Mouse (Mus musculus) bone marrow macrophage, adult 2 months (primary cell): ENCODE data around the gene Hist1h3e.

ENCODE experiments used
- CTCF ChIP-seq: IDR thresholded peaks from 2 replicates; pipeline ENCODE4 v1.5.1; 2012; ENCODE audit warnings: low read depth, mild to moderate bottlenecking, low read length, moderate library complexity
- POLR2A ChIP-seq: IDR thresholded peaks from 2 replicates; pipeline ENCODE4 v1.6.1; 2012; ENCODE audit warnings: mild to moderate bottlenecking, low read depth, low read length, borderline replicate concordance

- TF ChIP-seq CTCF (no peak), POLR2A (no peak)
Measured at GRCm38 (mm10) chr13:23593051-23593770, 31.0 kb upstream of the Hist1h3e start.
